Mouse (Mus musculus) hindbrain, postnatal 0 days (tissue): ENCODE results near the gene Fbn1. TPM values are rescaled to one million over a fixed set of nuclear protein-coding genes. Genes with fewer than 3 reads are reported as not detected.
A peak's percentile ranks its signal among the peaks of the same experiment; 100 is the strongest.
"Not testable (repeated sequence)": the region's sequence is repeated elsewhere in the genome, so short reads cannot be mapped to it uniquely, and the experiment has no call there.

Source experiments
- ATAC-seq: fragments of 200-750 bp; cut with Nextera tagmentation; 2 replicates; pipeline ENCODE4 v1.8.0; 2017; ENCODE audit warnings: mild to moderate bottlenecking, moderate TSS enrichment, moderate library complexity
- DNase-seq: peaks from one replicate; pipeline ENCODE4 v3.0.0-alpha.2; 2015; ENCODE audit warnings: low spot score
- H3K27ac ChIP-seq: fragments of 300-500 bp; sonication (generic); 2 replicates; pipeline ENCODE4 v1.5.1; 2014; ENCODE audit warnings: mild to moderate bottlenecking
- H3K27me3 ChIP-seq: fragments of 300-500 bp; sonication (generic); 2 replicates; pipeline ENCODE4 v1.6.1; 2014; ENCODE audit warnings: low read length, mixed read lengths; ENCODE audit not compliant: insufficient read depth
- H3K36me3 ChIP-seq: fragments of 300-500 bp; sonication (generic); 2 replicates; pipeline ENCODE4 v1.6.1; 2014; ENCODE audit warnings: low read length, mixed read lengths; ENCODE audit not compliant: insufficient read depth
- H3K4me1 ChIP-seq: fragments of 300-500 bp; sonication (generic); 2 replicates; pipeline ENCODE4 v1.6.1; 2014; ENCODE audit warnings: antibody characterized with exemption, low read length, mixed read lengths; ENCODE audit not compliant: insufficient read depth
- H3K4me2 ChIP-seq: fragments of 300-500 bp; sonication (generic); 2 replicates; pipeline ENCODE4 v1.6.1; 2014; ENCODE audit warnings: low read depth, mild to moderate bottlenecking, low read length, moderate library complexity, mixed read lengths
- H3K4me3 ChIP-seq: fragments of 300-500 bp; sonication (generic); 2 replicates; pipeline ENCODE4 v1.5.1; 2014; ENCODE audit warnings: low read length
- H3K9ac ChIP-seq: fragments of 300-500 bp; sonication (generic); replicated peaks from 2 replicates; pipeline ENCODE4 v1.6.1; 2014; ENCODE audit warnings: mild to moderate bottlenecking, low read length, moderate library complexity, mixed read lengths
- H3K9me3 ChIP-seq: fragments of 300-500 bp; sonication (generic); 2 replicates; pipeline ENCODE4 v1.6.1; 2016; ENCODE audit warnings: low read length, mixed read lengths
- CTCF ChIP-seq: IDR thresholded peaks from 2 replicates; pipeline ENCODE4 v1.5.1; 2016; ENCODE audit warnings: antibody characterized with exemption, control low read depth, low read depth
- WGBS: fragments of 180-500 bp; shearing (Covaris S2); extraction: QIAGEN DNeasy Blood & Tissue Kit; methylation state at CpG from one replicate; pipeline ENCODE4 v1.1.7; 2014; 5-methylcytosine and 5-hydroxymethylcytosine counted together
- polyA plus RNA-seq: library from polyadenylated mRNA; unstranded; fragments of >200 nt; fragmentation: Nextera tagmentation; extraction: Ambion mirVana; gene quantifications from 2 replicates; pipeline ENCODE4 v1.2.1, GENCODE M21; 2015
- total RNA-seq: library from RNA; depleted of rRNA; stranded (reverse); fragments of >200 nt; gene quantifications from 2 replicates; pipeline ENCODE4 v1.2.3, GENCODE M21; 2014

The Fbn1 gene
- total and polyA plus RNA-seq, 2 experiments from 2014 or later, result 2.3 to 16.6 TPM

GRCm38 (mm10) chr2:125293969-125294491, 213.8 kb downstream of the Fbn1 start:
- H3K27me3 ChIP-seq, result no peaks in the 10 kb centered on the region
- ATAC-seq, result no peak
- WGBS, result 82% methylated on average over 5 of the region's 5 CpGs

GRCm38 (mm10) chr2:125292616-125293015, 215.2 kb downstream of the Fbn1 start:
- H3K36me3 ChIP-seq, result no peaks in the 10 kb centered on the region
- no peak overlapping the region for H3K4me3 ChIP-seq
- no peaks in the 10 kb centered on the region for H3K9me3 ChIP-seq
- H3K4me2 ChIP-seq, result no peak overlapping the region
- H3K9ac ChIP-seq, result no peak overlapping the region
- H3K4me1 ChIP-seq, result no peaks in the 10 kb centered on the region
- no peak for ATAC-seq
- DNase-seq, result no peak
- no peak for TF ChIP-seq CTCF
- H3K27ac ChIP-seq, result no peak overlapping the region
- WGBS, result 85% methylated on average over 7 of the region's 7 CpGs
- no peaks in the 10 kb centered on the region for H3K27me3 ChIP-seq

More at GRCm38 (mm10) chr2:125293969-125294491, 213.8 kb downstream of the Fbn1 start:
- Histone ChIP-seq H3K4me2 (no peak overlapping the region), H3K4me3 (no peak overlapping the region), H3K4me1 (no peaks in the 10 kb centered on the region), H3K36me3 (no peaks in the 10 kb centered on the region), H3K27ac (no peak overlapping the region), H3K9ac (no peak overlapping the region), H3K9me3 (no peaks in the 10 kb centered on the region)
- DNase-seq, result no peak
- TF ChIP-seq CTCF, result no peak

GRCm38 (mm10) chr2:125291101-125291500, 216.7 kb downstream of the Fbn1 start:
- Histone ChIP-seq H3K4me2 (no peak overlapping the region), H3K27me3 (no peaks in the 10 kb centered on the region), H3K36me3 (no peaks in the 10 kb centered on the region), H3K27ac (0 out of 2 replicates have a peak overlapping the region, but pooled peaks have one; percentile 33), H3K4me1 (no peaks in the 10 kb centered on the region; the same call in 1 of the 2 replicates), H3K9me3 (no peaks in the 10 kb centered on the region), H3K4me3 (no peak overlapping the region), H3K9ac (no peak overlapping the region)
- 85% methylated on average over 1 of the region's 1 CpGs for WGBS
- TF ChIP-seq CTCF, result no peak
- ATAC-seq (no peak), DNase-seq (peak; percentile 8)

GRCm38 (mm10) chr2:125290197-125290965, 217.4 kb downstream of the Fbn1 start:
- no peaks in the 10 kb centered on the region; the same call in 1 of the 2 replicates for H3K4me1 ChIP-seq
- TF ChIP-seq CTCF, result no peak
- no peak overlapping the region for H3K4me3 ChIP-seq
- peak; percentile 53 for DNase-seq
- H3K27ac ChIP-seq, result 0 out of 2 replicates have a peak overlapping the region, but pooled peaks have one; percentile 33
- no peak overlapping the region for H3K9ac ChIP-seq
- peak; percentile 79 for ATAC-seq
- H3K36me3 ChIP-seq, result no peaks in the 10 kb centered on the region
- H3K27me3 ChIP-seq, result no peaks in the 10 kb centered on the region
- WGBS, result 49% methylated on average over 10 of the region's 10 CpGs
- H3K9me3 ChIP-seq, result no peaks in the 10 kb centered on the region
- no peak overlapping the region for H3K4me2 ChIP-seq

DNA sequence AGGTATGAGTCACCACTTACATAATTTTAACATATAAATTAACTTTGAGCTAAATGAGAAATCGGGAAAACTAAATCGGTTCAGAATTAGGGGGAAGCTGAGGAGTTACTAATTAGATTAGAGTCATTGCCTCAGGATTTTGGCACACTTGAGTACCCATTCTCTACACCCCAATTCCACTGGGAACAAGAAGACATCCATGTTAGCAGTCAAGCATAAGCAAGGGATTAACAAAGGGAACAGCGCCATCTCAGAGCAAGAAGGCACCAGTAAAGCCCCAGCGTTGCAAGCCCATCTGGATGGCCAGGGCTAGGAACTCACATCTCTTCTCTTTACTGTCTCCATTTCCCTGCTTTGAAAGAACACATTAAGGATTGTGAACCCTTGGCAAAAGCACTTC, 222.0 kb downstream of the Fbn1 start:
- DNase-seq (peak; percentile 66), ATAC-seq (peak; percentile 53)
- no peaks in the 10 kb centered on the region for H3K9me3 ChIP-seq
- H3K27ac ChIP-seq, result no peak overlapping the region
- no peak overlapping the region for H3K4me2 ChIP-seq
- 54% methylated on average over 4 of the region's 4 CpGs for WGBS
- no peaks in the 10 kb centered on the region for H3K36me3 ChIP-seq
- no peak overlapping the region for H3K9ac ChIP-seq
- no peaks in the 10 kb centered on the region for H3K27me3 ChIP-seq
- TF ChIP-seq CTCF, result peak; percentile 27
- H3K4me1 ChIP-seq, result no peaks in the 10 kb centered on the region; the same call in 1 of the 2 replicates
- no peak overlapping the region for H3K4me3 ChIP-seq

DNA sequence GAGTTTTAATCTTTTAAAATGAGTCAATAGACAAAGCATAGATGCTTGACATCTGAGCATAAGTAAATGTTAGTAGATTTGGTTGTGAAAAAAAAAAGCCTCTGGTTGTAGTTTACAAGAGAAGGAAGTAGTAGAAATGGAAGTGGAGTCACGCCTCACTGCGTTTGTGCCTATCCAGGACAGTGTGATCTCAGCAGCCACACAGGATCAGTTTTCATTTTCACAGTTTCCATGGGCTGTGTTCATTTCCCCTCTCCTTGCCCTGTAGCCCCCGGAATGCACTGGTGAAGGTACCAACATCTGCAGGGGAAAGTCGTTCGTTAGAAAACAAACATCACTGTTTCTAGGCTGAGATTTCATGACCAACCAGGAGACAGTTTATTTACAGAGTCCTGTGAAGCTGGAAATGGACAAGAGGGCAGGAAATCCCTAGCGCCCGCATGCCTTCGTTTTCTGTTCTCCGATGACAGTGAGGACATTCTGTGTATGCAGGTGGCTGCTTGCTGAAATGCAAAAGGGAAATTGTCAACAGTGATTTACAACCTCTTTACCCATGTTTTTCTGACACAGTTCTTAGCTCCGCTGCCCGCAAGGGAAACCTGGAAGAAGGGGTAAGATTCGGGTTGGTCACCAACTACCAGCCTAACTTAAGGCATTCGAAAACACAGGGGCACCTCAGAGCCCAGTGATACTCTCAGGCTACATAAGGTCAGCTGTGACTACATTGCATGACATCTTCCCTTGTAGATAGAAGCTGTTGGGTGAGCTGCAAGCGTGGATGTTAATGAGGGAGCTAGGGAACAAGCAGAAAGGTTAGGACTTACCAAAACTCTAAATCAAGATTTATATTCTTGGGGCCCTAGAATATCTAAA, 225.2 kb downstream of the Fbn1 start:
- DNase-seq, result no peak
- Histone ChIP-seq H3K4me2 (no peak overlapping the region), H3K27ac (no peak overlapping the region), H3K9ac (no peak overlapping the region), H3K4me1 (no peaks in the 10 kb centered on the region; the same call in 1 of the 2 replicates), H3K27me3 (no peaks in the 10 kb centered on the region), H3K9me3 (no peaks in the 10 kb centered on the region), H3K36me3 (no peaks in the 10 kb centered on the region), H3K4me3 (no peak overlapping the region)
- no peak for TF ChIP-seq CTCF
- WGBS, result 79% methylated on average over 14 of the region's 14 CpGs
- no peak for ATAC-seq

DNA sequence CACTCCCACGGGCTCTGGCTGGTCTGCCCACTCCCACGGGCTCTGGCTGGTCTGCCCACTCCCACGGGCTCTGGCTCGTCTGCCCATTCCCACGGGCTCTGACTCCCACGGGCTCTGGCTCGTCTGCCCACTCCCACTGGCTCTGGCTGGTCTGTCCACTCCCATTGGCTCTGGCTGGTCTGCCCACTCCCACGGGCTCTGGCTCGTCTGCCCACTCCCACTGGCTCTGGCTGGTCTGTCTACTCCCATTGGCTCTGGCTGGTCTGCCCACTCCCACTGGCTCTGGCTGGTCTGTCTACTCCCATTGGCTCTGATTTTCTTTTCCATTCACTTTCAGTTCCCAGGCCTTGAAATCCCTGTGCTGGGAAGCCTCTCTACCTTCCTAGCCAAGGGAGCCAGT, 227.8 kb downstream of the Fbn1 start:
- H3K27ac ChIP-seq, H3K4me1 ChIP-seq, H3K9ac ChIP-seq, H3K27me3 ChIP-seq, H3K4me3 ChIP-seq, DNase-seq, ATAC-seq, H3K36me3 ChIP-seq, H3K4me2 ChIP-seq, H3K9me3 ChIP-seq: not testable (repeated sequence)
- 69% methylated on average over 9 of the region's 9 CpGs for WGBS
